Mouse (Mus musculus) cerebellum, postnatal 10 days (tissue): Measurements from ENCODE around the gene Arl5a.

Source experiments
- DNase-seq, 2 experiments: peaks; one replicate each; pipeline ENCODE4 v3.0.0; 2021; ENCODE audit warnings: mixed read lengths in 2 of 2

The Arl5a gene

GRCm38 (mm10) chr2:52422871-52423610 lies 1.7 kb downstream of the Arl5a start:
- DNase-seq, result no peak

DNA sequence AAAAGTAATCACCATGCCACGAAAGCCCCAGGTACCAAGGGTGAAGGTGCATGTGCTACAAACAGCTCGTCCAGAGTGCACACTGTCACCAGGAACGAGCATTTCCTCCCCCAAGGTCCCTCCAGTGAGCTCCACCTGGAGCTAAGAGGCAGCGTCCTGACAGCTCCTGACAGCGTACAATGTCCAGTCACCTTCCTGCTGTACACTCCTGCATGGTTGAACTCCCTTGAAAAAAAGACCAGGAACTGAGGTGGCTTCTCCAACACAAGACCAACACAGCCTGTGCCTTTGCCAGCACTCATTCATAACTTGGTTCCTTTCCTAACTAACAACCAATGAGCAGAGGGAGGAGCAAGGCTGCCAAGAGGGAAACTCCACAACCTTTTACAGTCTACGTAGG lies 3.5 kb downstream of the Arl5a start:
- DNase-seq, result peak in 1 of 2 experiments; percentile 23

- DNase-seq, result no peak
Measured at GRCm38 (mm10) chr2:52420001-52420710, 4.5 kb downstream of the Arl5a start.

DNA sequence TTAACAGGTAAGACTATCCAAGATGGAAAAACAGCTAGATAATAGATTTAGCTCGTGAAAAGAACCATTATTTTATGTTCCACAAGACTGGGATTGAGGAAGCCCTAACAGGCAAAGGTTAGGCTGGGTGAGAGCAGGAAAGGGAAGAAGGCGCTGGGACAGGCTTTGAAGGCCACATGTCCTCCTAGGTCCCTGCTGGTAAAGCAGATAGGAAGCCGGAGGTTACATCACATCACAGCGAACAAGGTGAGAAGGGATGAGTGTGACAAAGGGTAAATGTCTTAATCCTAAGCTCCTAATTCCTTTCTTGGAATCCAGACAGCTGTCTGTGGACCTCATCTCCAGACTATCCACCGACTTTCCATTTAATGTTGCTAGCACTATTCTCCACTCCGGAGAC lies 5.4 kb downstream of the Arl5a start:
- no peak for DNase-seq

- no peak for DNase-seq
Measured at GRCm38 (mm10) chr2:52412524-52413037, 12.1 kb downstream of the Arl5a start.

DNA sequence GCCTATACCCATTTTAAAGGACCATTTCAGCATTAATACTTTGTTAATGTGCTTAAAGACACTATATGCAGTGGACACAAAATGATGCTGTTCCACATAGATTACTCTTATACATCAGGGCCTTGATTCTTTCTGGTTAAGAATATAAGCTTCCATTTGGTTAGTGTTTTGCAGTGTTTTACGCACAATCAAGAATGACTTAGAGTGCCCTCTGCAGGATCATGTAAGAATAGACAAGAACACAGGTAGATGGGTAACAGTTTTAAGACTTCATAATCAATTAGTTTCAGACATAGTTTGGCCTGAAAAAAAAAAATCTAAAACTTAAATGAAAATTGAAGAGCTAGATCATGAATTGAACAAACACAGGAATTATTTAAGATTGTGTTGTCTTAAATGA lies 18.2 kb downstream of the Arl5a start:
- peak; percentile 27 to 55 for DNase-seq

DNA sequence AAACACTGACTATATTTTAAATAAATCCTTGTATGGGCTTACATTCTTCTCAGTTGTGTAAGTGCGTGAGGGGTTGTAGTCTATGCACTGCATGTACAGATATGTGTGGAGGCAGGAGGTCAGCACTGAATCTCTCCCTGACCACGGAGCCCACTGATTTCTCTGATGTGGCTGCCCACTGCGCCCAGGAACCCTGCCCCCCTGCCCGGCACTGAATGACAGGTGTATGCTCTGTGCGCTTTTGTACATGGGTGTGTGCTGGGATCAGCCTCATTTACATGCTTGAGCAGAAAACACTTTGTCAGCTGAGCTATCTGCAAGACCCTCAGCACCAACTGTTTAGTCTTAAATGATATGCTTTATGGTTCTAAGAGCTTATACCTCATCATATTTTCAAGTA lies 19.5 kb downstream of the Arl5a start:
- DNase-seq, result no peak

DNA sequence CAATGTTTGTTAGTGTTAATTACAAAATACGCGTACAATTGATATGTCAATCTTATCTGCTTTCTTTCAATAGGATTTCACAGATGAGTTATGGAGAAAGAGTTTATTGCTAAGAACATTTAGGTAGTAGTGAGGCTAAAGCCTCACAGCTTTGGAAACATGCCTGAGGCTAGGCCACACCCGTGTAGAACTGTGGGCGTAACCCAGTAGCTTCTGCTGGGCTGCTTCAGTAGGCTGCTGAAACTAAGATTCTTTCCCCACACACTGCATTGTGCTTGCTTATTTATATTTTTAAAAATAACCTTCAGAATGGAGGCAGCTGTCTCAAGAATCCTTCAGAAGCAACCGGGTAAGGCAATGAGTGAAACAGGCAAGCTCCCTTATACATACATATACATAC lies 30.2 kb downstream of the Arl5a start:
- DNase-seq, result no peak

DNA sequence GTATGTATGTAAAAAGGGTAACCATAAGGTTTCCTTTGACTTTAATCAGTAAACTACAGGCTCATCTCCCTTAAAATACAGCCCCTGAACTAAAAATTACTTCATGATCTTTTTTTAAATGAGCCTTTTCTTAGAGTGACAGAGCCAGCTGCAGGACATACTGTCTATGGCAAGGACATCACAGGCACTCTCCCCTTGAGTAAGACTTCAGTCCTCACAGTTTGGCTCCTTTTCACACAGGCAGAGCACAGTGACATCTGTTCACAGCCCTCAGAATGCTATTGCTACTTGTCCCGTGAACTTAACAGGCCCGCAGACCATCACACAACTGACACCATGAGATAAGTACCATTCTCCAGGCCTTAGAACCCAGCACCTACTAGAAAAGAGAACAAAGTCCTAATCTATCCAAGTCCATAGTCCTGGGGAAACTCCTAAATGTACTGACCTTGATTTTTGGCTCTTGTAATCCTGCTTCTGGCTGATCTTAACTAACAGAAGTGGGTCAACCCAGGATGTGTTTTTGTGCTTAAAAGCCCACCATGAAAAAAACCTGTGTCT lies 34.2 kb downstream of the Arl5a start:
- no peak for DNase-seq

- no peak for DNase-seq
Measured at GRCm38 (mm10) chr2:52389975-52390374, 34.7 kb downstream of the Arl5a start.

GRCm38 (mm10) chr2:52386451-52386850 lies 38.2 kb downstream of the Arl5a start:
- DNase-seq, result no peak

DNA sequence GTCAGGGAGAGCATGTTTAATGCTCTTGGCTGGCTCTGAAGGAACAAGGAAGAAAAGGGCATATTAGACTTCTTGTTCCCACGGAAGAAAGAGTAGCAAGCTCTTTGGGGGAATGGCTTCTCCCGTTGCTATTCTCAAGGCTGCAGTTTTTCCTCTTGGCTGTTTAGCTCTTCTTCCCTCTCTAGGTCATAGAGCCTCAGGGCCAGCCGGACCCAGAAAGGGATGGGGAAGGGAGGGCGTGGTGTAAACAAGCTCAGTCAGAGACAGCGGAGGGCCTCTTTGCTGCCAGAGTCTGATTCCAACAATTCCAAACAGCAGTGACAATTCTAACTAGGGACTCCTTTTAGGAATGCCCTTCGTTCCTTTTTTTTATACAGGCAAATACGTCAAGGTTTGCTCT lies 38.7 kb downstream of the Arl5a start:
- DNase-seq, result no peak

- DNase-seq, result no peak
Measured at GRCm38 (mm10) chr2:52378848-52379261, 45.8 kb downstream of the Arl5a start.

DNA sequence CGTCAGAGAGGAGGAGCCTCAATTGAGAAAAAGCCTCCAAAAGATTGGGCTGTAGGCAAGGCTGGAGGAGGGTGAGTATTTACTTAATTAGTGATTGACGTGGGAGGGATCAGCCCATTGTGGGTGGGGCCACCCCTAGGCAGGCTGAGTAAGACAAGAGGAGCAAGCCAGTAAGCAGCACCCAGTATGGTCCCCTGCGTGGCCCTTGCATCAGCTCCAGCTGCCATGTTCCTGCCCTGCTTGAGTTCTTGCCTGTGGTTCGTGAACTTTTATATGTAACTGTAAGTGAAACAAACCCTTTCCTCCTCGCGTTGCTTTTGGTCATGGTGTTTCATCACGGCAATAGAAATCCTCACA lies 46.3 kb downstream of the Arl5a start, which contains the start of gene Neb:
Neb (minus strand) TSS at position 27 of the 357 bp plus-strand sequence.
- DNase-seq, result no peak

GRCm38 (mm10) chr2:52377706-52378447 lies 46.8 kb downstream of the Arl5a start:
- DNase-seq, result no peak

- no peak for DNase-seq
Measured at GRCm38 (mm10) chr2:52374706-52375105, 50.0 kb downstream of the Arl5a start.

DNA sequence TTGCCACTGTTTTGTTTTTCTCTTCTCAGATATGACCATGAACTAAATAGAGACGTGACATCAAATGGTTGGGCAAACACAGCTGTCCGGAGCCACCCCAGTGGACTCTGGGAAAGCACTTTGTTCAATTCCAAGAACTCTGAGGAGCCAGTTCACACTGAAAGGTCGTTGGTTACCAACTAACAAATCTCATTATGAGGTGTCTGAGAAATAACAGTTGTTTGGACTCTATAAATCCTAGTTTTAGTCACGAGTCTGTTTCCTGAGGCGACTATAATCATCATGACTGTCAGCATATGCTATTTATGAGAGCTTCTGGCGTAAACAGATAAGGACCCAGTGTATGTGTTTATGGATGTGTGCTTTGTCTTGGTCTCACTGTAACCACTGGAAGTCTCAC lies 52.2 kb downstream of the Arl5a start:
- no peak for DNase-seq

DNA sequence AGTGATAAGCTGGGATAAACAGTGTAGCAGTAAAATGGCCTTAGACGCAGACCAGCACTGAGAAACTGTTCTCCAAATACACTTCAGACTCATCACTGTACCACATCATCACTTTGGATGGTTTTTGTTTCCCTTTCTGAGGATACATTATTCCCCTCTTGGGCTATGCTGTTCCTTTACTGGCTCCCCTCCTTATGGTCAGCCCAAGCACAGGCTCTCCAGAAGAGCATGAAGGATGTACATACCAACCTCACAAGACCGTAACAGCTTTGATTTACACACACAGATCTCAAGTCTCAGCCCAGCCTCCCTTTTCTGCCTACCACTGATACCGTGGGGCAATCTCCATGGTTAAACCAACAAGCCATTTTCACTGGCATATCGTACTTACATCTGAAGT lies 52.6 kb downstream of the Arl5a start:
- no peak for DNase-seq

GRCm38 (mm10) chr2:52371066-52371465 lies 53.6 kb downstream of the Arl5a start:
- DNase-seq, result peak; percentile 70 to 76

GRCm38 (mm10) chr2:52369622-52370021 lies 55.1 kb downstream of the Arl5a start:
- DNase-seq, result no peak

DNA sequence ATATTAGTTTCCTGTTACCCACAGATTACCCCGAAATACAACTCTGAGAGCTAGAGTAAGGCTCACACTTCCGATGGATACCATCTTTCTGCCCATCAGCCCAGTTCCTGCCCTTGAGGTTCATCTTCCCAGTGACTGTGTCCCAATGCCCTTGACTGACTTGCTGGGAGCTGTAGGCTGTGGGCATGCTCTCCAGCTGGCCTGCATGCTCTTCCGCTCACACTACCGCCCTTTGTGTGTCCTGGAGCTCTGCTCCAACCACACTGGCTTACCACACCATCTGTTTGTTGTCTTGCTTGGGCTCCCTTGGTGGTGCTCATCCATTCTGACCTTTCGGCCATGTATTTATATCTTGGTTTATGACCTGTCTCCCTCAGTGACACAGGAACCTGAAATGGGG lies 57.0 kb downstream of the Arl5a start:
- no peak for DNase-seq

GRCm38 (mm10) chr2:52367248-52367647 lies 57.5 kb downstream of the Arl5a start:
- no peak for DNase-seq

- DNase-seq, result peak; percentile 6 to 25
Measured at GRCm38 (mm10) chr2:52361086-52361485, 63.6 kb downstream of the Arl5a start.
